In the genomic region with DNA sequence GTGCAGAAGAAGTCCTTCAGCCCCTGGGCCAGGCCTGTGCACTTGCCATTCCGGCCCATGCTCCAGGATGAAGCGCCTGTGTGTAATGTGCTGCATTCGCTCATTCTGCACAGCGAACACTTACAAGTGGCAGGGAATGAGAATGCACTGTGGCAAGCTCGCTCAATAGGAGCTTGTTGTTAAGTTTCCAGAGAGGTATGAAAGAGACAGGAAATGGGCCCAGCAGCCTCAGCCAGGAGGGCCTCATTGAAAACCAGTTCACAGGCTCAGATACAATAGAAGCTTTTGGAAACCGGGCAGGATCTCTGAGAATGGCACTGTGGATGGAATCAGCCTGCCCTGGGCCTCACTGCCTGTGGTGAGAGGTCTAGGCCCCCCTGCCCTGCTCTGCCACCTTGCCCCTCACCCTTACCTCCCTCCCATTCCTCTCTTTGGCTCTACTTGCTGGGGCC, we compare ENCODE assay signal across 9 mouse cellular contexts.
A peak's percentile ranks its signal among the peaks of the same experiment; 100 is the strongest.
DNase-seq lines count a peak whose midpoint lies in the region; ATAC-seq and TF ChIP-seq lines count a peak whose summit lies in the region.
"Had no signal": no experiment of that assay in that cellular context is flagged by ENCODE, and none has a peak within 500 bp of the region (broad histone marks: within the 10 kb centered on the region; RNA-seq: fewer than 3 reads in every experiment).

No protein-coding gene starts in this region.

- no peak for TF ChIP-seq EP300 in stomach, postnatal 0 days (optimal IDR thresholded peaks at IDR 0.05)

- ATAC-seq in cerebellum, adult (ENCODE audit: insufficient number of reproducible peaks, low FRiP score, low TSS enrichment), result peak; percentile 47; the same call in 1 of the 2 replicates
- peak; percentile 97 for ATAC-seq in hindbrain, postnatal 0 days
- peak; percentile 93 for ATAC-seq in midbrain, postnatal 0 days (ENCODE audit: low FRiP score)
- ATAC-seq in stomach, postnatal 0 days (ENCODE audit: low FRiP score, low TSS enrichment), result no peak

- no peaks in the 10 kb centered on the region for H3K36me3 ChIP-seq in hindbrain, postnatal 0 days (ENCODE audit: insufficient read depth, low read length)
- H3K36me3 ChIP-seq in midbrain, postnatal 0 days (ENCODE audit: insufficient read depth, low read length), result no peaks in the 10 kb centered on the region
- H3K36me3 ChIP-seq in stomach, postnatal 0 days (ENCODE audit: control insufficient read depth, insufficient read depth, low read length), result no peaks in the 10 kb centered on the region

- WGBS in hindbrain, postnatal 0 days, result 21% methylated on average over 6 of the region's 6 CpGs
- 29% methylated on average over 6 of the region's 6 CpGs for WGBS in midbrain, postnatal 0 days
- WGBS in stomach, postnatal 0 days, result 83% methylated on average over 6 of the region's 6 CpGs

- no peak overlapping the region for H3K4me3 ChIP-seq in hindbrain, postnatal 0 days (ENCODE audit: low read length)
- H3K4me3 ChIP-seq in midbrain, postnatal 0 days (ENCODE audit: low read depth, low read length), result no peak overlapping the region
- no peak overlapping the region for H3K4me3 ChIP-seq in stomach, postnatal 0 days (ENCODE audit: low read depth, low read length)

- TF ChIP-seq CTCF in hindbrain, postnatal 0 days (IDR thresholded peaks at IDR 0.05; ENCODE audit: low read depth), result peak; percentile 41
- TF ChIP-seq CTCF in midbrain, postnatal 0 days (IDR thresholded peaks at IDR 0.05), result peak; percentile 33
- no peak for TF ChIP-seq CTCF in stomach, postnatal 0 days (IDR thresholded peaks at IDR 0.05; ENCODE audit: low read depth)

- H3K27me3 ChIP-seq in hindbrain, postnatal 0 days (ENCODE audit: insufficient read depth, low read length), result no peaks in the 10 kb centered on the region
- H3K27me3 ChIP-seq in midbrain, postnatal 0 days (ENCODE audit: insufficient read depth, low read length), result no peaks in the 10 kb centered on the region
- no peaks in the 10 kb centered on the region for H3K27me3 ChIP-seq in stomach, postnatal 0 days (ENCODE audit: control insufficient read depth, insufficient read depth, low read length)

- no peak for DNase-seq in cerebellum, adult 11 months
- DNase-seq in embryo, embryonic 10 days (ENCODE audit: low spot score), result peak; percentile 16
- peak; percentile 74 for DNase-seq in hindbrain, postnatal 0 days (ENCODE audit: low spot score)
- peak; percentile 83 for DNase-seq in midbrain, postnatal 0 days (ENCODE audit: low spot score)
- DNase-seq in spleen, postnatal 4 days (ENCODE audit: low spot score in 2 of 2), result no peak
- no peak for DNase-seq in stomach, postnatal 0 days (ENCODE audit: low spot score)
- DNase-seq in heart, adult 8-10 months (ENCODE audit: low spot score), result no peak
- DNase-seq: adrenal gland, postnatal 10 days had no signal

- peaks cover 4% of the 10 kb centered on the region; the same call in 1 of the 2 replicates for H3K4me1 ChIP-seq in hindbrain, postnatal 0 days (ENCODE audit: insufficient read depth, low read length)
- no peaks in the 10 kb centered on the region for H3K4me1 ChIP-seq in midbrain, postnatal 0 days (ENCODE audit: insufficient read depth, low read length)
- H3K4me1 ChIP-seq in stomach, postnatal 0 days (replicated peaks; ENCODE audit: control insufficient read depth, insufficient read depth), result no peaks in the 10 kb centered on the region

- H3K27ac ChIP-seq in hindbrain, postnatal 0 days, result peak overlapping the region; percentile 68; the same call in 1 of the 2 replicates
- peak overlapping the region; percentile 58; the same call in 1 of the 2 replicates for H3K27ac ChIP-seq in midbrain, postnatal 0 days (ENCODE audit: low read depth, low read length)
- H3K27ac ChIP-seq in stomach, postnatal 0 days (replicated peaks), result no peak overlapping the region

- no peak overlapping the region for H3K4me2 ChIP-seq in hindbrain, postnatal 0 days (ENCODE audit: low read depth, low read length)
- H3K4me2 ChIP-seq in midbrain, postnatal 0 days (ENCODE audit: low read depth, low read length, poor library complexity, severe bottlenecking), result no peak overlapping the region
- no peak overlapping the region for H3K4me2 ChIP-seq in stomach, postnatal 0 days (replicated peaks; ENCODE audit: low read depth)

- no peaks in the 10 kb centered on the region for H3K9me3 ChIP-seq in hindbrain, postnatal 0 days (ENCODE audit: low read length)
- H3K9me3 ChIP-seq in midbrain, postnatal 0 days (ENCODE audit: low read length), result no peaks in the 10 kb centered on the region
- no peaks in the 10 kb centered on the region for H3K9me3 ChIP-seq in stomach, postnatal 0 days (ENCODE audit: control insufficient read depth, low read length)

- H3K9ac ChIP-seq in hindbrain, postnatal 0 days (replicated peaks; ENCODE audit: low read length), result no peak overlapping the region
- H3K9ac ChIP-seq in midbrain, postnatal 0 days (replicated peaks; ENCODE audit: low read length, poor library complexity, severe bottlenecking), result no peak overlapping the region
- H3K9ac ChIP-seq in stomach, postnatal 0 days (ENCODE audit: low read length), result no peak overlapping the region

Comparison
In these comparisons a context has a peak if more than half of its experiments do, and no peak if none do; other contexts are left out.
1. DNase-seq: peak in embryo, embryonic 10 days (single experiment), hindbrain, postnatal 0 days (single experiment) and midbrain, postnatal 0 days (single experiment); none in cerebellum, adult 11 months (single experiment), spleen, postnatal 4 days (0 of 2), stomach, postnatal 0 days (single experiment) and heart, adult 8-10 months (single experiment).